ENCODE assay signal across 7 mouse cellular contexts in genomic region chr9:120570741-120571592, GRCm38 (mm10). TPM values are rescaled to one million over a fixed set of nuclear protein-coding genes. Genes with fewer than 3 reads are reported as not detected.
DNase-seq lines count a peak whose midpoint lies in the region; ATAC-seq and TF ChIP-seq lines count a peak whose summit lies in the region.

Gene Rpl14 (plus strand): TSS chr9:120571444.

- H3K4me3 ChIP-seq in embryonic facial prominence, embryonic 11.5 days (ENCODE audit: low read depth, low read length) = peak within 1 kb of the TSS; percentile 88
- H3K4me3 ChIP-seq in kidney, adult 2 months (ENCODE audit: insufficient read depth, low read depth, low read length) = peak within 1 kb of the TSS; percentile 86
- H3K4me3 ChIP-seq in limb, embryonic 12.5 days (replicated peaks) = peak within 1 kb of the TSS; percentile 97
- H3K4me3 ChIP-seq in midbrain, embryonic 15.5 days = peak within 1 kb of the TSS; percentile 92
- H3K4me3 ChIP-seq in spleen, adult 2 months (ENCODE audit: extremely low read depth, insufficient read depth, insufficient read length) = peak within 1 kb of the TSS; percentile 84

- peak within 1 kb of the TSS; percentile 92 for H3K4me2 ChIP-seq in embryonic facial prominence, embryonic 11.5 days (ENCODE audit: low read depth, low read length)
- peak within 1 kb of the TSS; percentile 93 for H3K4me2 ChIP-seq in limb, embryonic 12.5 days
- H3K4me2 ChIP-seq in midbrain, embryonic 15.5 days = peak within 1 kb of the TSS; percentile 89

- peak; percentile 92 for ATAC-seq in embryonic facial prominence, embryonic 11.5 days (replicated peaks; ENCODE audit: insufficient number of reproducible peaks, low FRiP score, low TSS enrichment, low read depth)
- peak; percentile 89 for ATAC-seq in limb, embryonic 12.5 days (ENCODE audit: insufficient number of reproducible peaks, insufficient read depth, low FRiP score, low TSS enrichment, low read depth)
- ATAC-seq in midbrain, embryonic 15.5 days (replicated peaks) = peak; percentile 97

- H3K27ac ChIP-seq in embryonic facial prominence, embryonic 11.5 days (replicated peaks; ENCODE audit: low read depth, low read length) = peak within 1 kb of the TSS; percentile 20; the same call in 1 of the 2 replicates
- H3K27ac ChIP-seq in kidney, adult 2 months (ENCODE audit: insufficient read depth, low read depth, low read length) = peak within 1 kb of the TSS; percentile 62; the same call in 1 of the 2 replicates
- peak within 1 kb of the TSS; percentile 89 for H3K27ac ChIP-seq in limb, embryonic 12.5 days
- peak within 1 kb of the TSS; percentile 90 for H3K27ac ChIP-seq in midbrain, embryonic 15.5 days
- peak within 1 kb of the TSS; percentile 85 for H3K27ac ChIP-seq in spleen, adult 2 months (ENCODE audit: insufficient read depth, low read length)

- DNase-seq in adrenal gland, postnatal 14 days = peak; percentile 100
- peak; percentile 97 for DNase-seq in embryonic facial prominence, embryonic 11.5 days (ENCODE audit: low spot score)
- DNase-seq in heart, adult 11 months = peak; percentile 100
- peak; percentile 98 for DNase-seq in kidney, adult 2 months
- DNase-seq in spleen, adult 2 months (ENCODE audit: low read depth in 1 of 2, low spot score in 2 of 2) = peak; percentile 93 to 98

- peak within 1 kb of the TSS; percentile 92 for H3K9ac ChIP-seq in embryonic facial prominence, embryonic 11.5 days (replicated peaks; ENCODE audit: low read length)
- H3K9ac ChIP-seq in limb, embryonic 12.5 days (replicated peaks) = peak within 1 kb of the TSS; percentile 97
- peak within 1 kb of the TSS; percentile 97 for H3K9ac ChIP-seq in midbrain, embryonic 15.5 days

- TF ChIP-seq POLR2A in kidney, adult 2 months (IDR thresholded peaks at IDR 0.05; ENCODE audit: low read depth, low read length) = peak; percentile 66
- TF ChIP-seq POLR2A in spleen, adult 2 months (IDR thresholded peaks at IDR 0.05; ENCODE audit: low read depth, low read length) = peak; percentile 91

- WGBS in embryonic facial prominence, embryonic 11.5 days = 6% methylated on average over 43 of the region's 43 CpGs
- WGBS in kidney, adult 2 months = 5% methylated on average over 43 of the region's 43 CpGs
- WGBS in limb, embryonic 12.5 days = 4% methylated on average over 43 of the region's 43 CpGs
- WGBS in midbrain, embryonic 15.5 days = 6% methylated on average over 43 of the region's 43 CpGs
- WGBS in spleen, adult 2 months = 3% methylated on average over 43 of the region's 43 CpGs

- H3K36me3 ChIP-seq in embryonic facial prominence, embryonic 11.5 days (replicated peaks; ENCODE audit: control insufficient read depth, insufficient read depth, low read depth, low read length) = peaks cover 7% of the 10 kb centered on the region
- no peaks in the 10 kb centered on the region for H3K36me3 ChIP-seq in kidney, adult 2 months (ENCODE audit: control insufficient read depth, insufficient read depth, low read length)
- peaks cover 38% of the 10 kb centered on the region for H3K36me3 ChIP-seq in limb, embryonic 12.5 days
- H3K36me3 ChIP-seq in midbrain, embryonic 15.5 days (replicated peaks) = peaks cover 18% of the 10 kb centered on the region
- H3K36me3 ChIP-seq in spleen, adult 2 months (ENCODE audit: control insufficient read depth, insufficient read depth, low read length) = peaks cover 16% of the 10 kb centered on the region

- H3K4me1 ChIP-seq in embryonic facial prominence, embryonic 11.5 days (ENCODE audit: control insufficient read depth, insufficient read depth, low read length) = no peaks in the 10 kb centered on the region
- peaks cover 7% of the 10 kb centered on the region; the same call in 1 of the 2 replicates for H3K4me1 ChIP-seq in kidney, adult 2 months (ENCODE audit: control insufficient read depth, insufficient read depth, low read length)
- H3K4me1 ChIP-seq in limb, embryonic 12.5 days (replicated peaks) = peaks cover 19% of the 10 kb centered on the region
- H3K4me1 ChIP-seq in midbrain, embryonic 15.5 days = peaks cover 22% of the 10 kb centered on the region
- peaks cover 6% of the 10 kb centered on the region; the same call in 1 of the 2 replicates for H3K4me1 ChIP-seq in spleen, adult 2 months (ENCODE audit: control insufficient read depth, insufficient read depth, insufficient read length)

- H3K9me3 ChIP-seq in embryonic facial prominence, embryonic 11.5 days (replicated peaks; ENCODE audit: control insufficient read depth, low read length) = no peaks in the 10 kb centered on the region
- no peaks in the 10 kb centered on the region for H3K9me3 ChIP-seq in limb, embryonic 12.5 days
- no peaks in the 10 kb centered on the region for H3K9me3 ChIP-seq in midbrain, embryonic 15.5 days

- no peak for TF ChIP-seq CTCF in kidney, adult 2 months (conservative IDR thresholded peaks at IDR 0.05; ENCODE audit: insufficient read depth, insufficient read length, low read depth, low read length)
- TF ChIP-seq CTCF in spleen, adult 2 months (IDR thresholded peaks at IDR 0.05; ENCODE audit: extremely low read depth, insufficient read depth, insufficient read length, insufficient replicate concordance) = no peak

- no peaks in the 10 kb centered on the region for H3K27me3 ChIP-seq in embryonic facial prominence, embryonic 11.5 days (ENCODE audit: control insufficient read depth, insufficient read depth, low read length)
- H3K27me3 ChIP-seq in kidney, adult 2 months (replicated peaks; ENCODE audit: control insufficient read depth, insufficient read depth, low read length) = no peaks in the 10 kb centered on the region
- no peaks in the 10 kb centered on the region for H3K27me3 ChIP-seq in limb, embryonic 12.5 days
- H3K27me3 ChIP-seq in midbrain, embryonic 15.5 days (replicated peaks) = no peaks in the 10 kb centered on the region
- no peaks in the 10 kb centered on the region for H3K27me3 ChIP-seq in spleen, adult 2 months (ENCODE audit: control insufficient read depth, insufficient read depth, low read length)

RNA-seq across cellular contexts. Expression of gene Rpl14, which starts in this region (rescaled TPM):
- 552 and 628 TPM in 2 replicates for total RNA-seq in adrenal gland, postnatal 14 days (2021)
- polyA plus RNA-seq in embryonic facial prominence, embryonic 11.5 days (2014; fragmentation: Nextera tagmentation; extraction: Ambion mirVana) = 1,013 and 1,065 TPM in 2 replicates
- 389 and 411 TPM in 2 replicates for polyA plus RNA-seq in kidney, adult 2 months (2012; rRNA removed)
- polyA plus RNA-seq in limb, embryonic 12.5 days (2016; fragmentation: Nextera tagmentation; extraction: Ambion mirVana) = 805 and 832 TPM in 2 replicates
- 370 and 375 TPM in 2 replicates for polyA plus RNA-seq in midbrain, embryonic 15.5 days (2015; fragmentation: Nextera tagmentation; extraction: Ambion mirVana)
- 353 and 541 TPM in 2 replicates for polyA plus RNA-seq in spleen, adult 2 months (2012; rRNA removed)

Comparison
In these comparisons a context has a peak if more than half of its experiments do, and no peak if none do; other contexts are left out.
1. Peak in every context shown above with its lines: DNase-seq, ATAC-seq, H3K4me3 ChIP-seq and H3K27ac ChIP-seq.
2. H3K27ac ChIP-seq: peak in every context shown above with its lines; median percentile 90 in midbrain, embryonic 15.5 days; 89 in limb, embryonic 12.5 days; 85 in spleen, adult 2 months; 62 in kidney, adult 2 months; 20 in embryonic facial prominence, embryonic 11.5 days.